Mouse (Mus musculus) liver, adult 2 months (tissue): ENCODE data around the gene Alg3.

Experiments used
- CTCF ChIP-seq: fragments of 200-500 bp; IDR thresholded peaks from 2 replicates; pipeline ENCODE4 v1.5.1; 2011; ENCODE audit warnings: low read depth, low read length, control low read depth
- POLR2A ChIP-seq: fragments of 200-500 bp; IDR thresholded peaks from 2 replicates; pipeline ENCODE4 v1.6.1; 2011; ENCODE audit warnings: low read length, control low read depth; ENCODE audit not compliant: insufficient read depth; ENCODE audit errors: extremely low read depth

- TF ChIP-seq CTCF, result no peak
- TF ChIP-seq POLR2A, result no peak
Measured at GRCm38 (mm10) chr16:20657661-20658060, 46.1 kb upstream of the Alg3 start.
